Mouse (Mus musculus) liver, embryonic 12.5 days (tissue): Measurements from ENCODE around the gene Polr3b. TPM values are rescaled to one million over a fixed set of nuclear protein-coding genes. Genes with fewer than 3 reads are reported as not detected.

ENCODE experiments used
- ATAC-seq: fragments of 200-750 bp; cut with Nextera tagmentation; 2 replicates; pipeline ENCODE4 v1.8.0; 2017; ENCODE audit warnings: moderate number of reproducible peaks, mild to moderate bottlenecking, moderate library complexity
- H3K27ac ChIP-seq: fragments of 300-500 bp; sonication (generic); 2 replicates; pipeline ENCODE4 v1.5.1; 2016; ENCODE audit warnings: mild to moderate bottlenecking
- H3K27me3 ChIP-seq: fragments of 300-500 bp; sonication (generic); replicated peaks from 2 replicates; pipeline ENCODE4 v1.6.1; 2016; ENCODE audit warnings: mild to moderate bottlenecking, moderate library complexity
- H3K36me3 ChIP-seq: fragments of 300-500 bp; sonication (generic); 2 replicates; pipeline ENCODE4 v1.6.1; 2016; ENCODE audit warnings: mild to moderate bottlenecking, moderate library complexity
- H3K4me1 ChIP-seq: fragments of 300-500 bp; sonication (generic); 2 replicates; pipeline ENCODE4 v1.6.1; 2016
- H3K4me2 ChIP-seq: fragments of 300-500 bp; sonication (generic); 2 replicates; pipeline ENCODE4 v1.6.1; 2016; ENCODE audit warnings: mild to moderate bottlenecking, moderate library complexity
- H3K4me3 ChIP-seq: fragments of 300-500 bp; sonication (generic); 2 replicates; pipeline ENCODE4 v1.5.1; 2016; ENCODE audit warnings: mild to moderate bottlenecking, moderate library complexity
- H3K9ac ChIP-seq: fragments of 300-500 bp; sonication (generic); 2 replicates; pipeline ENCODE4 v1.6.1; 2016; ENCODE audit warnings: mild to moderate bottlenecking, moderate library complexity
- H3K9me3 ChIP-seq: fragments of 300-500 bp; sonication (generic); replicated peaks from 2 replicates; pipeline ENCODE4 v1.6.1; 2016; ENCODE audit warnings: mild to moderate bottlenecking, moderate library complexity
- WGBS: fragments of 180-500 bp; shearing (Covaris S2); methylation state at CpG from one replicate; pipeline ENCODE4 v1.1.7; 2016; ENCODE audit not compliant: insufficient replicate concordance; 5-methylcytosine and 5-hydroxymethylcytosine counted together
- polyA plus RNA-seq: library from polyadenylated mRNA; unstranded; fragments of >200 nt; fragmentation: Nextera tagmentation; extraction: Ambion mirVana; gene quantifications from 2 replicates; pipeline ENCODE4 v1.2.1, GENCODE M21; 2016

Polr3b gene
- polyA plus RNA-seq, 1 experiment from 2014 or later: 9.9 TPM

DNA sequence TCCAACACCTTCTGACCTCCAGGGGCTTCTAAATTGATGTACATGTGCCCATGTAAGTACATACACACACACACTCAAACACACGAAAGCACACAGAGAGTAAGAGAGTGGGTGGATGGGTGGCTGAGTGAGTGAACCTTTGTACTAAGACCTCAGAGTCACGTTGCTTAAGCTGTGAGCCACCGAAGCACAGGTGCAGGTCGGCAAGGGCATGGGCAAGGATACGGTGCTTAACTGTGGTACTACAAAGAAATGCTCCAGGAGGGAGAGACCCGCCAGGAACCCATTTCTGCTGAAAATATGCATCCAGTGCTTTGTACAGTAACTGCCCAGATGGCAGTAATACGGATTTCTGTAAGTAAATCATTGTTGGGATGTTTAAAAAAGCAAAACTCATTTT lies 93.5 kb downstream of the Polr3b start:
- Histone ChIP-seq H3K27me3 (no peaks in the 10 kb centered on the region), H3K9me3 (no peaks in the 10 kb centered on the region), H3K4me2 (no peak overlapping the region), H3K4me3 (no peak overlapping the region), H3K4me1 (no peaks in the 10 kb centered on the region), H3K36me3 (peaks cover 55% of the 10 kb centered on the region), H3K9ac (no peak overlapping the region), H3K27ac (no peak overlapping the region)
- ATAC-seq: no peak
- 82% methylated on average over 7 of the region's 7 CpGs for WGBS

DNA sequence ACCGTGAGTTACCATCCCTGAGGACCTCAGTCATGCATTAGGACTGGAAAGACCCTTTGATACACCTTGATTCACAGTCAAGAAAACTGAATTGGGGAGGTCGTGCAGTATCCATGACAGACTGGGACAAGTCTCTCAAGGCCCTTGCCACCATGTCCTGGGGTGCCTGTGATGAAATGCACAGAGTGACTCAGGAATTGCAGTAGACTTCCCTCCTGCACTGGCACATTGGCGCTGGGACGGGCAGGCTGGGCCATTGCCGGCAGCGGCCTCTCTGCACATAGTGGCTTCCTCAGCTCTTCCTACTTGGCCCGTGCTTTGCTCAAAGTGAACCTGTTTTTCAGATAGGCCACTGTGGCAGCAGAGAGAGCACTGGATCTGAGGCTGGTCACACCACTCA lies 94.5 kb downstream of the Polr3b start:
- Histone ChIP-seq H3K27me3 (no peaks in the 10 kb centered on the region), H3K36me3 (peaks cover 64% of the 10 kb centered on the region), H3K4me1 (no peaks in the 10 kb centered on the region), H3K27ac (no peak overlapping the region), H3K9me3 (no peaks in the 10 kb centered on the region), H3K4me2 (no peak overlapping the region), H3K4me3 (no peak overlapping the region), H3K9ac (no peak overlapping the region)
- 83% methylated on average over 7 of the region's 7 CpGs for WGBS
- no peak for ATAC-seq

DNA sequence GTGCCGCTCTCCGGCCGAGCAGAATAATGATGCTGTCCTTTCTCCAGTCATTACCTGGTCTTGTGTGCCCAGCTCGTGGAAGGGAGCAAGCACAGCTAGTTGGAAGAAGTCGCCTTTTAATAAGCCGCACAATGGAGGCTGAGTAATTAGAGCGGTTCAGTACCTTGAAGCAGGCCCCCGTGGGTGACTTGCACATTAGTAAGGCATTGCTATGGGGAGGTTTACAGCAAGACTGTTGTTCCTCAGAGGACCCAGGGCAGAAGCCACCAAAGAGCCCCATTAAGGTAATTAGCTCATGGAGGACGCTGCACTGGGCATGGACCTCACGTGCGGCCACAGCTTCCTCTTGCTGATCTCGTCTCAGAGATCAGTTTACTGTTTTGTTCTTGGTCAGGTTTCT lies 100.6 kb downstream of the Polr3b start:
- no peaks in the 10 kb centered on the region for H3K4me1 ChIP-seq
- no peak for ATAC-seq
- H3K9ac ChIP-seq: no peak overlapping the region
- H3K4me3 ChIP-seq: no peak overlapping the region
- no peaks in the 10 kb centered on the region for H3K27me3 ChIP-seq
- no peak overlapping the region for H3K4me2 ChIP-seq
- no peak overlapping the region for H3K27ac ChIP-seq
- no peaks in the 10 kb centered on the region for H3K9me3 ChIP-seq
- H3K36me3 ChIP-seq: peaks cover 67% of the 10 kb centered on the region
- 75% methylated on average over 12 of the region's 12 CpGs for WGBS

DNA sequence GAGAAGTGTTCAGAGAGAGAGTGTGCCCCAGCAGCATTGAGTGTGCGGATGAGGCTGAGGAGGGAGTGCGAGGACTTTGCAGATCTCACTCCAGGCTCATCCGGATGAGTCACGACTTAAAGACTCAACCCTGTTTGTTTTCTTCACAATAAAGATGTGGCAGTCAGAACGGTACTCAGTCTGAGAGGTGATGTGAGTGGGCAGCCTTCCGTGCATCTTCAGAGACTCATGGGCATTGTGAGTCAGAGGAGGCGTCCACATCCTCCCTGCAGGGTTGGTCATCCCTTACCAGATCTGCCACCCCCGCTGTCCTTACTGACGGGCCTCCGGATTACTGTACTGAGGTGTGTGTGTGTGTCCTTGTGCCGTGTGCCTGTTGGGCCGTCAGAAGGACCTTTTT lies 104.9 kb downstream of the Polr3b start:
- no peak overlapping the region for H3K27ac ChIP-seq
- H3K4me2 ChIP-seq: no peak overlapping the region
- H3K27me3 ChIP-seq: no peaks in the 10 kb centered on the region
- WGBS: 77% methylated on average over 12 of the region's 12 CpGs
- H3K9me3 ChIP-seq: no peaks in the 10 kb centered on the region
- H3K9ac ChIP-seq: no peak overlapping the region
- H3K4me1 ChIP-seq: no peaks in the 10 kb centered on the region
- no peak for ATAC-seq
- H3K4me3 ChIP-seq: no peak overlapping the region
- peaks cover 35% of the 10 kb centered on the region for H3K36me3 ChIP-seq

DNA sequence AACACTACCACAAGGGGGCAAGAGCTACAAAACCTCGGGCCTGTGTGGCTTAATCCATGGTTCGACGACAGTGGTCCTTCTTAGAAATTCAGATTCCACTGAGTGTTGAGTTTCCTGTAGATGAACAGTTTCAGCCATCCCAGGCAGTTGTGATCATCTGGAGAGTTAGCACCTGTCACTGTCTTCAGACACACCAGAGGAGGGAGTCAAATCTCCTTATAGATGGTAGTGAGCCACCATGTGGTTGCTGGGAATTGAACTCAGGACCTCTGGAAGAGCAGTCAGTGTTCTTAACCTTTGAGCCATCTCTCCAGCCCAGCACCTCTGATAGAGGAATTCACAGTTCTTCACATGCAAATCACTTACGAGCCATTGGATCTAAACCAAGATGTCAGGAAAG lies 105.7 kb downstream of the Polr3b start:
- Histone ChIP-seq H3K4me3 (no peak overlapping the region), H3K4me1 (no peaks in the 10 kb centered on the region), H3K9me3 (no peaks in the 10 kb centered on the region), H3K36me3 (peaks cover 28% of the 10 kb centered on the region), H3K27me3 (no peaks in the 10 kb centered on the region), H3K27ac (no peak overlapping the region), H3K4me2 (no peak overlapping the region), H3K9ac (no peak overlapping the region)
- WGBS: 69% methylated on average over 4 of the region's 4 CpGs
- ATAC-seq: no peak

DNA sequence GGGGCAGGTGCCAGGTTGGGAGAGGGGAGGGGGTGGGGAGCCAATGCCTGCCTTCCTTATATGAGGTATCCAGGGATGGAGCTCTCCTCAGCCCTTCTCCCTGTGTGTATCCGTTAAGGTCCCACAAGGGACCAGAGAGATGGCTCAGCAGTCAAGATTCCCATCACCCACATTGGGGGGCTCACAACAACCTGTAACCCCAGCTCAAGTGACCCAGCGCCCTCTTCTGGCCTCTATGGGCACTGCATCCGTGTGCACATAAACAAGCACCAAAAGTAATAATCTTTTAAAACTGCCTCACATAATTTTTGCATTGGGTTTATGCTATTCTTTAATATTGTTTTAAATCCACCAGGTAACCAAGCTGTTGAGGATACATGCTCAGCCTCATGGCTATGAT lies 108.0 kb downstream of the Polr3b start:
- no peak for ATAC-seq
- Histone ChIP-seq H3K4me2 (no peak overlapping the region), H3K36me3 (peaks cover 19% of the 10 kb centered on the region), H3K9me3 (no peaks in the 10 kb centered on the region), H3K27me3 (peaks cover 4% of the 10 kb centered on the region), H3K4me3 (no peak overlapping the region), H3K27ac (no peak overlapping the region), H3K9ac (no peak overlapping the region), H3K4me1 (no peaks in the 10 kb centered on the region)
- 66% methylated on average over 3 of the region's 3 CpGs for WGBS

DNA sequence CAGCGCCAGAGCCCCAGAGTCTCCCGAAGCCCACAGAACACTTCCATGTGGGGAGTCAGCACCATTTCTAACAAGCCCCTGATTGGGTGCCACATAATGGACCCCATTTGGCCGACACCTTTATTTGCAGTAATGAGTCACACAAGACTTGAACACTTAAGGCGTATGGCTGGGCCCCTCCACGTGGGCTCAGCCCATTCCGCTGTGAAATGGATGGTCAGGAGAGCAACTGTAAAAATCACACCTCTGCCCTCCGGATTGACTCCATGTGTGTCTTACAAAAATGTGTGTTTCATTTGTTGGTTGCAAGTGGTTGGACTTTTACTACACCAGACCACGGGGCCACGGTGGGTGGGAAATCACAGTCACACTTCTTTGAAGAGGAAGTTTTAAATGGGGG lies 108.9 kb downstream of the Polr3b start:
- H3K36me3 ChIP-seq: peaks cover 13% of the 10 kb centered on the region
- no peaks in the 10 kb centered on the region for H3K4me1 ChIP-seq
- 68% methylated on average over 9 of the region's 9 CpGs for WGBS
- H3K27ac ChIP-seq: no peak overlapping the region
- no peak for ATAC-seq
- peaks cover 4% of the 10 kb centered on the region for H3K27me3 ChIP-seq
- H3K4me3 ChIP-seq: no peak overlapping the region
- no peaks in the 10 kb centered on the region for H3K9me3 ChIP-seq
- no peak overlapping the region for H3K9ac ChIP-seq
- H3K4me2 ChIP-seq: no peak overlapping the region

DNA sequence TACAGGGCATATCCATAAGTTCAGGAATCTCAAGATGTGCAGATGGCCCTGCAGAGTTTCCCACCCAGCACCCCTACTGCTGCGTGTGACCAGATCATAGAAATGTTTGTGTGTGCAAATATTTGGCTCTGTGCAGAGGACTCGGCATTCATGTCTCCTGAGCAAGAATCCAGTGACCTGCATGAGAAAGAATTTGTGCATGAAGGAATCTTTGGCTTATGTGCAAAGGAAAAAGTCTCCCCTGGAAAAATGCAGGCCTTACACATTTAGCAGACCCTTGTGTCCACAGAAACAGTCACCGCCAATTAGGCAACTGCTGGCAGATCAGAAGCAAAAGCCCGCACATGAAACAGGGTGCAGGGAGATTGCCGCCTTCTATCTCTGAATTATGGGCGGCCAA lies 111.4 kb downstream of the Polr3b start:
- Histone ChIP-seq H3K4me2 (no peak overlapping the region), H3K27me3 (peaks cover 7% of the 10 kb centered on the region), H3K27ac (no peak overlapping the region), H3K9me3 (no peaks in the 10 kb centered on the region), H3K36me3 (no peaks in the 10 kb centered on the region), H3K4me3 (no peak overlapping the region), H3K9ac (no peak overlapping the region), H3K4me1 (no peaks in the 10 kb centered on the region)
- no peak for ATAC-seq
- 68% methylated on average over 6 of the region's 6 CpGs for WGBS

DNA sequence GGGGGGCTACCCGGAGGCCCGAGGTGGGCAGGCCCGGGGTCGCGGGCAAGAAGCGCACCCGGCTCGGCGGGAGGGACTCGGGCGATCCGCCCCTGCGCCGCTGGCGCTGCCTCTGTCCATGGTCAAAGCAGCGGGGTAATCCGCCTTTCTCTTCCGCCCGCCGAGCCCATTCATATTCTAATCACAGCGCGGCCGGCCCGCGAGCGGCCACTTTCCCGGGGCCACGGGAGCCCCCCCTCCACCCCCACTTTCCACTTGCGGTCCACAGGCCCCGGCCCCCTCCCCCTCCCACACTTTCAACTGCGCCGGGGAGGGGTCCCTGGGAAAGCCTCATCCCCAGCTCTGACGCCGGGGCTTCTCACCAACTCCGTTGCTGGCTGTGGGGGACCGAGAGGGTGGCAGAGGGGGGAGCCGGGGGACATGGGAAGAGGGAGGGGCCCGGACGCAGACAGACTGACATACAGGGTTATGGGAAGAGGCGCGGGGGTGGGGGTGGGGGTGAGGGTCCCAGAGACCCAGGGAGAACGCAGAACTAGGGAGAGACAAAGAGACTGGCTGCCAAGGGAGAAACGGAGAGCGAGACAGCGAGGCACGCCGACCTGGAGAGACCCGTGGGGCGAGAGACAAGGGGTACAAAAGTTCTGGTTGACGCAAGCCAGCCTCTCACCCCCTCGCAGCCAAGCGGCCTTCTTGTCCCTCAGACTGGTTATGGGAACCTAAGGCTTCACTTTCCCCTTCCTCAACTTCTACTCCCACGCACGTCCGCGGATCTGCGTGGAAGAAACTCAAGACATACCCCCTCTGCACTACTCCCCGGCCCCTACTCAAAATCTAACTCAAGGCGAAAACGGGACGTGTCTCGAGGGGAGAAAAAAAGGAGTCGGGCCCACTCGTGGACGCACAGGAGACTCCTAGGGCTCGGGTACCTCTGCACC lies 133.0 kb downstream of the Polr3b start:
- no peaks in the 10 kb centered on the region for H3K36me3 ChIP-seq
- no peak overlapping the region for H3K27ac ChIP-seq
- H3K27me3 ChIP-seq: peaks cover 92% of the 10 kb centered on the region
- peaks cover 10% of the 10 kb centered on the region; the same call in 1 of the 2 replicates for H3K4me1 ChIP-seq
- H3K4me2 ChIP-seq: peak overlapping the region; percentile 51
- no peaks in the 10 kb centered on the region for H3K9me3 ChIP-seq
- peak overlapping the region; percentile 35 for H3K4me3 ChIP-seq
- ATAC-seq: no peak
- H3K9ac ChIP-seq: no peak overlapping the region
- WGBS: 2% methylated on average over 62 of the region's 66 CpGs

DNA sequence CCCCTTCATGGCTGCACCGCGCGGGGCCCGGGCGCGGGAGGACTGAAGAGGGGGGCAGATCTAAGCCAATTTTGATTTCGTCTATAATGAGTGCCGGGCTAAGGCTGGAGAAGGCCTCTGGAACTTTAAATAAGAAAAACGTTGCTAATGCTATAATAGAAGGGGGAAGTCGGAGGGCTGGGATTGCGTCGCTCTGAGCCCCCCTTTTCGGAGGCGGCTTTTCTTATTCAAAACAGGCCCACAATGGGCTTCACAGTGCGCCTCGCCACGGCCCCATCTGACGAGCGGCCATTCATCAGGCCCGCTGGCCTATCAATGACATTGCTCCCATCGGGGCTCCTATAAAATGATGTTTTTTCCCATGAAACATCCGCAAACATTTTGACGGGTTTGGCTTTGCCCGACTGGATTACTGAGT lies 133.7 kb downstream of the Polr3b start, which contains the start of gene Rfx4:
TSS of gene Rfx4 (plus strand) at position 277 of the 418 bp plus-strand sequence.
- WGBS: 2% methylated on average over 24 of the region's 24 CpGs
- peak within 1 kb of the TSS; percentile 35 for H3K4me3 ChIP-seq

DNA sequence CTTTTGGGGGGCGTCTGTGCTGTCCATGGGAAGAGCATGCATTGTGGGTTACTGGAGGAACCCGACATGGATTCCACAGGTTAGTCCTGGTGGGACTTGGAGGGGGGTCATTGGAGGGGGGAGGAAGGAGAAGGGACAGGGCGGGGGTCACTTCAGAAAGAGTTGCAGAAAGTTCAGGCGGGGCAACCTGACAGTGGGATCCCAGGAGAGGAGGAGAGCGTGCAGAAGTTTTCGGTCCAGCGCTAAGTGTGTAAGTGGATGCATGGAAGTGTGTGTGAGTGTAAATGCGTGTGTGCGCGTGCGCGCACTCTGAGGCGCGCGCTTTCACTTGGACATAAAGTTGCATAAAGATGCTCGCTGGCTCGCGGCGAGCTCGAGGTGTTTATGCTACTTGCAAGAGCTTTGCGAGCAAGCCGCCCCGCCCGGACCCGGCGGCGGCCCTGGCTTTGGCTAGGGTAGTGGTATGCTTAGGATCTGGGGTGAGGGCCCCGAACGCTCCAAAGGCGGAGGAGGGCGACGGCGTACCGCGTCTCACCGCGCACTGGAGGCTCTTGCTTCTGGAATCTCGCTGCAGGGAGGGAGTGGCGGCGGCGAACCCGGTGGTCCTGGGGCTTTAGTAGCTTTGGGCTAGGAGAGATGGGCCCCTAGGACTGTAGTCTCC lies 134.5 kb downstream of the Polr3b start:
- Histone ChIP-seq H3K4me1 (peaks cover 12% of the 10 kb centered on the region; the same call in 1 of the 2 replicates), H3K27ac (no peak overlapping the region), H3K9ac (no peak overlapping the region), H3K27me3 (peaks cover 100% of the 10 kb centered on the region), H3K4me2 (peak overlapping the region; percentile 38), H3K9me3 (no peaks in the 10 kb centered on the region), H3K4me3 (peak overlapping the region; percentile 15; the same call in 1 of the 2 replicates), H3K36me3 (no peaks in the 10 kb centered on the region)
- ATAC-seq: no peak
- 2% methylated on average over 41 of the region's 42 CpGs for WGBS

More for the DNA sequence above, 133.7 kb downstream of the Polr3b start, which contains the start of gene Rfx4:
- peak within 1 kb of the TSS; percentile 51 for H3K4me2 ChIP-seq
- no peak within 1 kb of the TSS for H3K27ac ChIP-seq
- H3K9ac ChIP-seq: no peak within 1 kb of the TSS
- ATAC-seq: no peak
- no peaks in the 10 kb centered on the region for H3K9me3 ChIP-seq
- H3K4me1 ChIP-seq: peaks cover 12% of the 10 kb centered on the region; the same call in 1 of the 2 replicates
- peaks cover 99% of the 10 kb centered on the region for H3K27me3 ChIP-seq
- H3K36me3 ChIP-seq: no peaks in the 10 kb centered on the region
